ENCODE assay signal across 28 mouse cellular contexts in the genomic region with DNA sequence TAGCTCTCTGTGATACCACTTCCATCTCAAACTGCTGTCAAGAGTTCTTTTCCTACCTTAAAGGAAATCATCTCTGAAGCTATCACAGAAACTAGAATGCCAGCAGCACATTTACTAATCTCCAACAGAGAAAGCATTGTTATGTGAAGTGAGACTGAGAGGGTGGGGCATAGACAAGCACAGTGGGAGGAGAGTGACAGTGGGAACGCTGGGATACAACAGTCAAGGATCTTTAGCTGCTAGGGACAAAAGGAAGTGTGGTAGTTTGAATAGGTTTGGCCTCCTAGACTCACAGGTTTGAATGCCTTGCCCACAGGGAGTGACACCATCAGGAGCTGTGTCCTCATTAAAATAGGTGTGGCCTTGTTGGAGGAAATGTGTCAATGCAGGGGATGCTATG.
"Had no signal": no experiment of that assay in that cellular context is flagged by ENCODE, and none has a peak within 500 bp of the region (broad histone marks: within the 10 kb centered on the region; RNA-seq: fewer than 3 reads in every experiment).

No protein-coding gene starts in this region.

- H3K9ac ChIP-seq: heart, embryonic 12.5 days; hindbrain, embryonic 12.5 days; hindbrain, embryonic 14.5 days; intestine, embryonic 15.5 days; kidney, embryonic 15.5 days; limb, embryonic 13.5 days; limb, embryonic 15.5 days; liver, embryonic 12.5 days had no signal

- H3K4me3 ChIP-seq: gastrocnemius, adult 2 months; heart, embryonic 10.5 days; heart, embryonic 12.5 days; hindbrain, embryonic 10.5 days; hindbrain, embryonic 12.5 days; intestine, embryonic 15.5 days; kidney, embryonic 15.5 days; layer of hippocampus, adult 2 months; limb, embryonic 13.5 days; limb, embryonic 15.5 days; liver, embryonic 12.5 days had no signal

- H3K9me3 ChIP-seq: heart, embryonic 10.5 days; heart, embryonic 12.5 days; hindbrain, embryonic 10.5 days; hindbrain, embryonic 12.5 days; intestine, embryonic 15.5 days; kidney, embryonic 15.5 days; limb, embryonic 13.5 days; limb, embryonic 15.5 days; liver, embryonic 12.5 days had no signal

- H3K4me1 ChIP-seq: heart, embryonic 10.5 days; heart, embryonic 12.5 days; hindbrain, embryonic 10.5 days; hindbrain, embryonic 12.5 days; intestine, embryonic 15.5 days; kidney, embryonic 15.5 days; limb, embryonic 13.5 days; limb, embryonic 15.5 days; liver, embryonic 12.5 days had no signal

- H3K27ac ChIP-seq: gastrocnemius, adult 2 months; heart, embryonic 10.5 days; hindbrain, embryonic 10.5 days; hindbrain, embryonic 12.5 days; hindbrain, embryonic 14.5 days; intestine, embryonic 15.5 days; kidney, embryonic 15.5 days; kidney, postnatal 0 days; layer of hippocampus, adult 2 months; limb, embryonic 13.5 days; limb, embryonic 15.5 days; liver, embryonic 12.5 days had no signal

- H3K4me2 ChIP-seq: heart, embryonic 12.5 days; hindbrain, embryonic 12.5 days; hindbrain, embryonic 14.5 days; intestine, embryonic 15.5 days; kidney, embryonic 15.5 days; limb, embryonic 13.5 days; limb, embryonic 15.5 days; liver, embryonic 12.5 days had no signal

- DNase-seq: gastrocnemius, adult 2 months; gastrocnemius, postnatal 10 days; gastrocnemius, postnatal 25 days; heart, adult 18-20 months; heart, postnatal 10 days; heart, postnatal 4 days; kidney, adult 18-20 months; kidney, adult 9 months; kidney, postnatal 25 days; kidney, postnatal 4 days; layer of hippocampus, adult 9-11 months; layer of hippocampus, postnatal 36 days; left cerebral cortex, postnatal 4 days had no signal

- H3K27me3 ChIP-seq: heart, embryonic 12.5 days; hindbrain, embryonic 12.5 days; intestine, embryonic 15.5 days; kidney, embryonic 15.5 days; limb, embryonic 13.5 days; limb, embryonic 15.5 days; liver, embryonic 12.5 days had no signal

- ATAC-seq: hindbrain, embryonic 16.5 days; inflammation-experienced regulatory T-cells, adult 6 months; intestine, embryonic 15.5 days; intestine, postnatal 0 days; liver, embryonic 12.5 days had no signal
